Mouse (Mus musculus) mature B cell (primary cell): ENCODE data around the gene Rab36.

ENCODE experiments used
- in situ Hi-C: fragments of 300-500 bp; cut with MboI; formaldehyde crosslinking; loops from 2 replicates; pipeline ENCODE4 v1.14.3; 2019

Gene Rab36

DNA sequence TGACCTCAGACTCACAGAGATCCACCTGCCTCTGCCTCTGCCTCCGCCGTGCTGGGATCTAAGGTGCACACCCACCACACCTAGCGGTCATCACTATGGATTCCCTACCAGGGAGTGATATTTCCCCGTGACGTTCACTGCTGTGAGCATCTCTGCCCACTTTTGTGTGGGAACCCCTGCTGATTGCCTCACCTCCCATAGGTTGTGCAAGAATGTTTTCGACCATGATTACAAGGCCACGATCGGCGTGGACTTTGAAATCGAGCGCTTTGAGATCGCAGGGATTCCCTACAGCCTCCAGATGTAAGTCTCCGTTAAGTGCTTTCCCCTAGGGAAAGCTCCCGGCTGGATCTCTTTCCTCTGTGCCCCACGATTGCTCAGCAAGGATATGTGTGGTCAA lies 9.0 kb downstream of the Rab36 start:
- in situ Hi-C loops: no loop called here

DNA sequence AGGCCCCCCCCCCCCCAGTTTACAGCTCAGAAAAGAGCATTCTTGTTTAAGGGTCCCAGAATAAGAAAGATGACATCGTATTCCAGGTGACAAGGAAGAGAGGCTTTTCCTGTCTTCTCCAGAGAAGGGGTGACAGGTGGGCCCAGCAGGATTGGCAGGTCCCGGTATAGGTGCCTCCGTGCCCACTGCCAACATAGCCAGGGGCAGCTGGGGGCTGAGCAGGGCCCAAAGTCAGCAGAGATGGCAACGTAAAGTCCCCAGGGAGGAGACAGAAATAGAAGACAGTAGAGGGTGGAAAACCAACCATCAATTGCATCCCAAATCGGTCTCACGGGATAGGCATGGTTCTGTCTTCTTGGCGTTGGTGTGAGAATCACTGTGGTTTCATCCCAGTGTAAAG lies 11.9 kb downstream of the Rab36 start:
- in situ Hi-C loops: no loop called here

DNA sequence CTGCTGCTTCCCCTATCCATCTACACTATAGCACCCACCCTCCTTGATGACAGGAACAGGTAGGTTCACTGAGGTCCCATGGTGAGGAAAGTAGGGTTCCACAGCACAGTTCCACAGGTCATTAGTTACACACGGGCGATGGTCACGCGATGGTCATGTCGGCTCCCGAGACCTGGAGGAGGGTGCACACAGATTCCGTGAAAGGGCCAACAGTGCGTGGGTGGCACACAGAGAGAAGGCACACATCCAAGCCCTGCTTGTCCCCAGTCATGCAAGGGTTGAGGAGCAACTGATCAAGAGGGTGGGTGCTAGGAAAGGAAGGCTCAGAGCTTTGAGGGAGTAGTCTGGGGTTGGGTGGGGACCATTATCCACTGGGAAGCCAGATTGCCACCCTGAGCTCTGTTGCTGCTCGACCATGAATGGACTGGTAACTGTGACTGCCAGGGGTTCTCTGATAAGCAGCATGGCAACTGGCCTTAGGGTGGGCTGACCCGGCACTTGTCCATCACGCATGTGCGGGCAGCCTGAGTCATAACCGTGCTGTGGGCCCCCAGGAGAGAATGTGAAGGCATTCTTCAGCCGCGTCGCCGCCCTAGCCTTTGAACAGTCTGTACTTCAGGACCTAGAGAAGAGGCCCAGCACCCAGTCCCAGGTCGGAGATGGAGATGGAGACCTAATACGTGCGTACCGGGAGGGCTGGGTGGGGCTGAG lies 14.7 kb downstream of the Rab36 start:
- in situ Hi-C loops: no loop called here

DNA sequence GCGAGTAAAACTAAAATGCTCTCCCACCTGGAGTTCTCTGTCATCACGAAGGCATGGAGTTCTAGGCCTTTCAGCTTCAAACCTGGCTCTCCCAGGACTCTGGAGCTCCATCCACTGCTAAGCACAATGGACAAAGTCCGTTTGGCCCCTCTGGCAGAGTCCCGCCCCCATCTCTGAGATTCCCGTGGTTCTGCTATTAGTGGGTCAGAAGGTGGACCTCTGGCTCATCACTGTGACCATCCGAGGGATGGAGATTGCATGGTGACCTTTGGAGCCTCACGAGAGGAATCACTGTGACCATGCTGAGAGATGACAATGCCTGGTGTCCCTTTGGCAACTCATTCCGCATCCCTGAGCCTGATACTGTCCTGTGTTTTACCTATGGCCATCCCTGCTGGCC lies 16.0 kb downstream of the Rab36 start:
- in situ Hi-C loops: no loop called here

DNA sequence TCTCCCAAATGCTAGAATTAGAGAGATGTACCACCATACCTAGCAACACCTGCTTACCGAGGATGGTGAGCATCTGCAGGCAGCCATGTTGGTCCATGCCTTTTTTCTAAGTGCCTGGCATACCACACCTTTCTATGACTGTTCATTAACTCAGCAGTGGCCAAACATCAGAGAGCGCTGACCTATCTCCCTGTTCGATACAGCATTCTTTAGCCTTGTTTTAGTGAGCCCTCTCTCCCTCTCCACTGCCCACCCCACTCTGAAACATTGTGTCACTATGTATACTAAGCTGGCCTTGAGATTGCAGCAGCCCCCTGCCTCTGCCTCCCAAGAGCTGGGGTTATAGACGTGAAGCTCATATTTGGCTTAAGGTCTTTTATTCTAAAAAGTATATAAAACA lies 16.8 kb downstream of the Rab36 start:
- in situ Hi-C loops: no loop called here

DNA sequence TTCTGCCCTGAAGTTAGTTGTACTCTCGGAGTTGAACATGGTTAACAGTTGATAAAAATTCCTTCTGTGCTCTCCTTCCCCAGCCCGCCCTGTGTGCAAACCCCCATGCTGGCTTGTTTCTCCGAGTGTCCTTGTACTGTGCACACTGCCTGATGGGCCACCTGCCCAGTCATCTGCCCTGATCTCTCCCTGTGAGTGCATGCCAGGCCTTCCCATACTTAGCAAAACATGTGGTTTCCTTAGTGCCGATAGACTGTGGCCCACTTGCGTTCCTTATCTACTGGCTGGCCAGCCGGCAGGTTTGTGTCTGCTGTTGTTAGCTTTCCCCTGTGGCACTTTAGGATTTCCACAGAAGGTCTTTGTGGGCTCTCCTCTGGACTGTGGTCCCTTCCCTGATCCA lies 17.3 kb downstream of the Rab36 start:
- in situ Hi-C loops: no loop called here

DNA sequence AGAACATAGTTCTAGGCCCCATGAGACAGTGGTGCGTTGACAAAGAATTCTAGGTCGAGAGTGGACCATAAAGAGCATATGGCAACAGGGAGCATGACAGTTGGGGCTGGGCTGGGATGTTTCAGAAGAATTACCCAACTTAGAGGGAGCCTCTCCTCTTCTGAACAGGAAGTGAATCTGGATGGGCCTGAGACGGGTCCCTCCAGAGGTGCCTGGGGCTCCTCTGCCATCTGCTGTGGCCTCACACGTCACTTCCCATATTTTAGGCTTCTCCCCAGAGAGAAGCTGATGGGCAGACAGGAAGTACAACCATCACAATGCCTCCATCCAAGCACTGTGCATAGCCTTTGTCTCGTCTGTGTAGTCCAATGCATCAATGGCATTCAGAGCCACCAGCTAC lies 18.8 kb downstream of the Rab36 start:
- in situ Hi-C loops: no loop called here

DNA sequence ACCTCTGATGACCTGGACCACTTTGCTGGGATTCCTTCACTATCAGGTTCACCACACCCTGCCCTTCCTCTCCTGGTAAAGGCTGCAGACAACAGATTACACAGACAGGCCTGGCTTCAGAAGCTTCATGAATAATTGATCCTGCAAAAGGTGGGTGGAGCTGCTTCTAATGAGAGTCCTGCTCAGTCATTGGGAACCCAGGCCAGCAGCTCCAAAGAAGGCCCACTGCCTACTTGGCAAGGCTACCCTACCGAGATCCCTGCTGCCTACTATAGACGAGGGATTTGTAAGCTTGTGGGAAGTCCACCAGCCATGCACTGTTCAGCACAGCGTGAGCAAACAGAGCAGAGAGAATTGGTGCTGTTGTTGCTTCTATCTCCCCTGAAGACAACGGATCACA lies 19.4 kb downstream of the Rab36 start:
- in situ Hi-C loops: no loop called here

DNA sequence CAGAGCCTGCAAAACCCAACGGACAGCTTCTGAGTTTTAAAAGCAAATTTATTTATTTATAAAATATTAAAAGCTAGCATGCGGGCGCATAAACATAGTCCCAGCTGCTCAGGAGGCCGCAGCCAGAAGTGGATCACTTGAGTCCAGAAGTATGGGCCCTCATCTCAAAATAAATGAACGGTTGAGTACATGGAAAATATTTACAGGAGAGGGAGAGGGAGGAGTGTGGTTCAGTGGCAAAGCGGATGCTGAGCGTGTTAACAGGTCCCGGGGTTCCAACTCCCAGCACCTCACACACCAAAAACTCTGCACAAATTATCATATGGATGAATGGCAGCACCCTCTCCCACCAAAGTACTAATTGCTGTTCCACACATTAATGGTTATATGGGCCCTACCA lies 21.5 kb downstream of the Rab36 start:
- in situ Hi-C loops: no loop called here

DNA sequence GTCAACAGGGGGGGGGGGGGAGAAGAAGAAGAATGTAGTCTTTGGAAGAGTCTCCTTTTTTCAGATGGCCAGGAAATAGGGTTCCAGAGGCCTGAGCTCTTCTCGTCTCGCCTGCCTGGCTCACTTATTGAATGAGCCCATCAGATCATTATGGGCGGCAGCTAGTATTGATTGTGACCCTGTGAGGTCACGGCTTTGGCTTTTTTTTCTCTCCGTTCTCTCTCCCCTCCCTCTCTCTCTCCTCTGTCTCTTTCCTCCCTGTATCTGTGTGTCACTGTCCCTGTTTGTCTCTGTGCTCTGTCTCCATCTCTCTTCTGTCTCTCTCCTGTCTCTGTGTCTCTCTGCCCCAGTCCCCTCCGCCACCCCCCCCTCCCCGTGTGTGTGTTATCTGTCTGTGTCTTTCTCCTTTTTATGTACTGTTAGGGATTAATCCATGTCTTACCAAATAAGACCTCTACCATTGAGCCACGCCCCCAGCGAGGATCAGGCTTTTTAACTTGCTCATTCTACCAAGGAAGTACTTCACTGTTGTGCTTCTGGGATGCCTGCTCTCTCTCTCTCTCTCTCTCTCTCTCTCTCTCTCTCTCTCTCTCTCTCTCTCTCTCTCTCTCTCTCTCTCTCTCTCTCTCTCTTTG lies 22.0 kb downstream of the Rab36 start:
- in situ Hi-C loops: no loop called here

DNA sequence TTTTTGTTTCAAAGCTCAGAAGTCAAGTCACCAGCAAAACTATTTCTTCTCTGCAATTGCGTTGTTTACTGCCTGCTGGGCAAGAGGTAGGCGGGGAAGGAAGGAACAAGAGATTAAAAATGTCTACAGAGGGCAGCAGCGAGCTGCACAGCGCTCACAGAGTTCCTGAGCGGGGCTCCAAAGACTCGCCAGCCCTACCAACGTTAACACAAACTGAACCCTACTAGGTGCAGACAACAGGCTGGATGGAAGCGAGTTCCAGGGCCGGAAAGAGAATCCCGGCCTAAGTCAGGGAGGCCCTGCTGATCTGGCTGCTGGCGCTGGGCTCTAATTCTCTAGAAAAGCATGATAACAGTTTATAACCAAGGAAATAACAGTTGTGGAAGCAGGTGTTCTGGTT lies 22.5 kb downstream of the Rab36 start:
- in situ Hi-C loops: no loop called here

DNA sequence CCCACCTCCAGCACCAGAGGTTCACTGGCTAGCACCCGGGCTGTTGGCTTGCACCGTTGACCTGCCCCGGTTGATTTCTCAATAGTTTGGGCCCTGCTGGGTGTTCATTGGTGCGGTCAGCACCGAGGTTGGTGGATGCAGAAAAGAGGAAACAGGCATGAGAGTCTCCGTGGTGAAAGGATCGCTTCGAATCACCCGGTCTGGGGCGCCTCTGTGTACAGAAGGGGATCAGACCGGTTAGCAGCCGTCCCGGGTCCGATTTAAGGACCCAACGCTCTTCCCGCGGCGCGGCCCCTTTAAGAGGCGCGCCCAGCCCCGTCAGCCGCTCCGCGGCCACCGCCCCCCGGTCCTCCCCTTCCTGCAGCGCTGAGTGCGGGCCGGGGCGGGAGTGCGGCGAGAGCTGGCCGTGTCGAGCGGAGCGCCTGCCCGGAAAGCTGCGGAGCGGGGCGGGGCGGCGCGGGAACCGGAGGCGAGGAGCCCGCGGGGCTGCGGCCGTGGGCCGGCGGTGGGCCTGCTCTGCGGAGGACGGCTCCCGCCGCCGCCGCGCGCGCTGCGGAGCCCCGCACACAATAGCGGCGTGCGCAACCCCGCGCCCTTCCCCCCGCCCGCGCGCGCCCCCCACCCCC lies 23.5 kb downstream of the Rab36 start, which contains the start of gene Bcr:
Gene Bcr, plus strand, starts transcription at position 376 of the 626 bp plus-strand sequence.
- in situ Hi-C loops: loop anchor here (5.0 kb wide), 1 partner anchor 92 kb away; no protein-coding TSS in a partner anchor

DNA sequence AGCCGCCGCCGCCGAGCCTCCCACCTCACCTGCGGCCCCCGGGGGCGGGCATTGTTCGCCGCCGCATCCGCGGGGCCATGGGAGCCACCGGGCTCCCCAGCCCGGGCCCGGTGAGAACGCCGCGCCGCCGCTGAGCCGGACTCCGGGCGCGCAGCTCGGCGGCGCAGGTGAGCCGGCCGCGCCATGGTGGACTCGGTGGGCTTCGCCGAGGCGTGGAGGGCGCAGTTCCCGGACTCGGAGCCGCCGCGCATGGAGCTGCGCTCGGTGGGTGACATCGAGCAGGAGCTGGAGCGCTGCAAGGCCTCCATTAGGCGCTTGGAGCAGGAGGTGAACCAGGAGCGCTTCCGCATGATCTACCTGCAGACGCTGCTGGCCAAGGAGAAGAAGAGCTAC lies 24.0 kb downstream of the Rab36 start:
- in situ Hi-C loops: loop anchor here (5.0 kb wide), 1 partner anchor 91 kb away; no protein-coding TSS in a partner anchor

DNA sequence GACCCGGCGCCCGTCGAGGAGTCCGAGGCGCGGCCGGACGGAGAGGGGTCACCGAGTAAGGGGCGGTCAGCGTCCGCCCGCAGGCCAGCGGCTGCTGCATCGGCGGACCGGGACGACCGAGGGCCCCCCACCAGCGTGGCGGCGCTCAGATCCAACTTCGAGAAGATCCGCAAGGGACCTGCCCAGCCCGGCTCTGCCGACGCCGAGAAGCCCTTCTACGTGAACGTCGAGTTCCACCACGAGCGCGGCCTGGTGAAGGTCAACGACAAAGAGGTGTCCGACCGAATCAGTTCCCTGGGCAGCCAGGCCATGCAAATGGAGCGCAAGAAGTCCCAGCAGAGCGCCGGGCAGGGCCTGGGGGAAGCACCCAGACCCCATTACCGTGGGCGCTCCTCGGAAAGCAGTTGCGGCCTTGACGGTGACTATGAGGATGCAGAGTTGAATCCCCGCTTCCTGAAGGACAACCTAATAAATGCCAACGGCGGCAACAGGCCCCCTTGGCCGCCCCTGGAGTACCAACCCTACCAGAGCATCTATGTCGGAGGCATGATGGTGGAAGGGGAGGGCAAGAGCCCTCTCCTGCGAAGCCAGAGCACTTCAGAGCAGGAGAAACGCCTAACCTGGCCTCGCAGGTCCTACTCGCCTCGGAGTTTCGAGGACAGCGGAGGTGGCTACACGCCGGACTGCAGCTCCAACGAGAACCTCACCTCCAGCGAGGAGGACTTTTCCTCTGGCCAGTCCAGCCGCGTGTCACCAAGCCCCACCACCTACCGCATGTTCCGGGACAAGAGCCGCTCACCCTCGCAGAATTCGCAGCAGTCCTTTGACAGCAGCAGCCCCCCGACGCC lies 24.7 kb downstream of the Rab36 start:
- in situ Hi-C loops: loop anchor here (5.0 kb wide), 1 partner anchor 91 kb away; no protein-coding TSS in a partner anchor

DNA sequence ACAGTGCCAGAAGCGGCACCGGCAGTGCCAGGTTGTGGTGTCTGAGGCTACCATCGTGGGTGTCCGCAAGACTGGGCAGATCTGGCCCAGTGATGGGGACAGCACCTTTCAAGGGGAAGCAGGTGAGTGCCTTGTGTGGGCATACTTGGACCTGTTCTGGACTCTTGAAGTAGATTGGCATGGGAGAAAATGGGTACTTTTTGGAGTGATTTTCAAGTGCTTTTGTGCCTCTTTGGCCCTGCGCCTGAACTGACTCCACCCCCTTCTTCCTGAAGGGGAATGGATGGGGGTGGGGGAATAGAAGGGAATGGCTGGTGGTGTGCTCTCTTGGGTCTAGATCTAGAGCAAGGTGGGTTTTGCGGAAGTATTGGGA lies 25.3 kb downstream of the Rab36 start:
- in situ Hi-C loops: loop anchor here (5.0 kb wide), 1 partner anchor 90 kb away; no protein-coding TSS in a partner anchor

DNA sequence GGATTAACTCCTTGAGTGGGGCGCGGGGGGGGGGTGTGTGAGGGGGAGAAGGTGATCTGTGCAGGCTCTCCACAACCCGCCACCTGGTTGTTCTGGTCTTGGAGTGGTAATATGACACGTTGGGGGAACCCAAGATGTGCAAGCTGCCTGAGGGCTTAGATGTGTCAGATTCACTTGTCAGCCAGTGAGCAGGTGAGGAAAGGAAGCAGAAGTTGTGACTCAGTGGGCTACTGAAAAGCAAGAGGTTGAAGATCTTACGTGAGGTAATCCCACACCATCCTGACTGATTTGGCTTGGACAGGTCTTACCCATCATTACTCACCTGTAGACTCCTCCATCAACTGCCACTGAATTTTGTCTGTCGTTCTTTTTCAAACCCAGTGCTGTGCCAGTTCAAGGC lies 25.8 kb downstream of the Rab36 start:
- in situ Hi-C loops: loop anchor here (5.0 kb wide), 1 partner anchor 90 kb away; no protein-coding TSS in a partner anchor

DNA sequence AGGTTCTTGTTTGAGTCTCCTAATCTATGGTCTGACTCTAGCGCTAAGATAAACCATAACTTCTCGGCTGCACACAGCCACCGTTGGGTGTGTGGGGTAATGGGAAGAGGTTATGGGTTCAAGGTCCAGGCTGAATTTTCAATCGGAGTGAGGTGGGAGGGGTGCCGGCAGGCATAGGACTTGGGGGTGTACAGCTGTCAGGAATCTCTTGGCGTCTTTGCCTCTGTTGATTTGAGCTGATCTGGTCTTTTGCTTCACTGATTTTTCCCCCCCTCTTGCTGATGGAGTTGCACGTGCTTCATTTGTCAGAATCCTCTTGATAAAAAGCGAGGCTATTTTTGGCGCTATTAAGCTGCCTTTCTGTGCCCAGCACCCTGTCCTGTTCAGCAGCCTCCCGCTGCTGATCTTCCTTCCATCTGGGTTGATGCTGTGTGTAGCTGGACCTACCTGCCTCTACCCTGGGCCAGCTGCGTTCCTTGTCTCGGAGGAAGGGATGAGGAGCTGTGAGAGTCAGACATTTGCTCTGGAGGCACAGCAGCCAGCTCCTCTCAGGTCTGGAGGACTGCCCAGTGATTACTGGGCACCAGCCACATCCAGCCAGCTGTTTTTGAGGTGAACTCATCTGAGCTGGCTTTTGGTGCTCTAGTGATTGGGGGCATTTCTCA lies 26.6 kb downstream of the Rab36 start:
- in situ Hi-C loops: loop anchor here (5.0 kb wide), 1 partner anchor 89 kb away; no protein-coding TSS in a partner anchor

DNA sequence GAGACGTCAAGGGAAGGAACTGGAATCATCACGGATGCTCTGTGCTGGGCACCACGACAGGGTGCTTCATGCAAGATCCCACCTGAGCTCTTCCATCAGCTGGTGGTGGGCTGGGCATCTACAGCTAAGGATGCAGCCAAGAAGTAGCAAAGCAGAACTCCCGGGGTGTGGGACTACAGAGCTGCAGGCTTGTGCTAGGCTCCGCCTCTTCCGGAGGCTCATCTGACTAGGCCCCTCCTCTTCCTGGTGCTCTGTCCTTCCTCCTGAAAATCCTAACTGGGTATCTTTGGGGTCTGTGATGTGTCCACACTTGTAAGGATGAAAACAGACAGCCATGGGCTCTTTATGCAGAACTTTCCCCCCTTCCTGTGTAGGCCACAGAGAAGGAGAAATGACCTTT lies 28.8 kb downstream of the Rab36 start:
- in situ Hi-C loops: no loop called here

DNA sequence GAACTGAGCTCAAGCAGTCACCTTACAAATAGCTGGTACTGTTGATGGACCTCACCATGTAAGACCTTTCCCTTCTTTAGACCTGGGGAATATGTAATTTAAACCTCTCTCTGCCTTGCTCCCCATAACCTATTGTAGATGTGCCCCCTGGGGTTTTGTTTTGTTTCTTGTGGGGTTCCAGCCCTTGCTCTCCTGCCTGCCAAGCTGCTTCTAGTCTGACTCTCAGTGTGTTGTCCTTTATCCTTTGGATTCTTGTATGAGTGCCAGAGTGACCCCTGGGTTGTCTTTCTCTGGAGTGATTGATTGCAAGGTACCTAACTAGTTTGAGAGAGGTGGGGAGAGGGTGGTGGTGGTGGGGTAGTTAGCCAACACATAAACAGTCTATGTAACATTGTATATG lies 30.6 kb downstream of the Rab36 start:
- in situ Hi-C loops: no loop called here

DNA sequence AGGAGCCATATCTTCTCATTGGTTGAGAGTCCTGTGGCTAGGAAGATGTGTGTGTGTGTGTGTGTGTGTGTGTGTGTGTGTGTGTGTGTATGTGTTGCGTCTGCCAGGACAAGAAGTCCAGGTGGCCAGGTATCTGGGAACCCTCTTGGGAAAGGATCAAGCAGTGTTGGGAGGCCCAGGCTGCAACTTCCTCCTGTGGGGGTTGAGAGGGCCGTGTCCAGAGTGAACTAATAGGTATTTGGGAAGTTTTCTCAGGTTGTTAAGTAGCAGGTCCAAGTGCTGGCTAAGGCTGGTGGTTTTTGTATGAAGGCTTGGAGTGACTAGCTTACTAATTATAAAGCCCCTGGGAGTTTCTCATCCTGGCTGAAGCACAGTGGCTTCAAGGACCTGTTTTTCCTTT lies 31.2 kb downstream of the Rab36 start:
- in situ Hi-C loops: no loop called here

DNA sequence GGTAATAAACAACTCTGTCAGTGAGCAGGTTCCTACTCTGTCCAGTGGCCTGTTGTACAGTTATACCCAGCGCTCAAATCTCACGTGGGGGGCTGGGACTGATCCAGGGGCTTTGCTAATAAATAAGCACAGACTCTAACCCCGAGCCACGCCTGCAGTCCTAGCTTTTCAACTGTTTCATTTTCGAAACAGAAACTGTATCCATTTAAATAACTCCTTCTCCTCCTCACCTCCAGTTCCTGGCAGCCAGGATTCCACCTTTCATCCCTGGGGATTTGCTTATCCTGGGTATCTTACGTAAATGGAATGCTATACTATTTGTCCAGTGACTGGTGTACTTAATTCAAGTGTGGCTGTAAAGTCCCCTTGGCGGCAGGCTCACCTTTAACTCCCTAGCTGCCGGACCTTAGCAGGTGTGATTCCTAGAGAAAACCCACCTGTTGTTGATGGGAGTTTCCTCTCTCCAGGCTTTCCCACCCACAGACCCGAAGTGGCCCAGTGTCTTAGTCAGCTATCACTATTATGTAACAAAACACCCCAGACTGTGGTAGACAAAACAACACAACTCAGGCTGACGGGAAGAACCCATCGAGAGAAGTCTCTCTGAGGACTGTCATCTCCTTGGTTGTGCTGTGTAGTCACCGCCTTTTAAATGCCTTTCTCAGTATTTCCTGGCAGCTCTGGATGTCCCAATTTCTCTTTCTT lies 31.9 kb downstream of the Rab36 start:
- in situ Hi-C loops: no loop called here
